ENCODE assay signal across 19 mouse cellular contexts in genomic region chr16:14479641-14480040, GRCm38 (mm10).
"Had no signal": no experiment of that assay in that cellular context is flagged by ENCODE, and none has a peak within 500 bp of the region (broad histone marks: within the 10 kb centered on the region; RNA-seq: fewer than 3 reads in every experiment).

No protein-coding gene starts in this region.

- H3K4me3 ChIP-seq: midbrain, embryonic 10.5 days; midbrain, embryonic 12.5 days; myocyte; neural tube, embryonic 13.5 days; neural tube, embryonic 15.5 days had no signal

- H3K9ac ChIP-seq: lung, embryonic 14.5 days; midbrain, embryonic 12.5 days; neural tube, embryonic 13.5 days; neural tube, embryonic 15.5 days had no signal

- H3K9me3 ChIP-seq: midbrain, embryonic 10.5 days; midbrain, embryonic 12.5 days; neural tube, embryonic 13.5 days; neural tube, embryonic 15.5 days had no signal

- H3K27me3 ChIP-seq: midbrain, embryonic 12.5 days; neural tube, embryonic 13.5 days; neural tube, embryonic 15.5 days had no signal

- DNase-seq: lung, adult 18-20 months; lung, embryonic 14.5 days; lung, postnatal 10 days; lung, postnatal 4 days; midbrain, embryonic 14.5 days; retina, postnatal 1 day; right cerebral cortex, adult 18-20 months; right cerebral cortex, postnatal 25 days; right cerebral cortex, postnatal 4 days; spleen, adult 18-20 months; thymus, adult 18-20 months; thymus, postnatal 14 days; thymus, postnatal 36 days had no signal

- H3K36me3 ChIP-seq: midbrain, embryonic 12.5 days; neural tube, embryonic 13.5 days; neural tube, embryonic 15.5 days had no signal

- ATAC-seq: midbrain, embryonic 16.5 days had no signal

- H3K4me1 ChIP-seq: midbrain, embryonic 10.5 days; midbrain, embryonic 12.5 days; neural tube, embryonic 13.5 days; neural tube, embryonic 15.5 days had no signal

- H3K27ac ChIP-seq: midbrain, embryonic 10.5 days; midbrain, embryonic 12.5 days; neural tube, embryonic 13.5 days; neural tube, embryonic 15.5 days had no signal

- H3K4me2 ChIP-seq: lung, embryonic 14.5 days; midbrain, embryonic 12.5 days; neural tube, embryonic 13.5 days; neural tube, embryonic 15.5 days had no signal
